Mouse (Mus musculus) right cerebral cortex, postnatal 10 days (tissue): ENCODE data around the gene Inf2.

ENCODE experiments used
- DNase-seq, 2 experiments: peaks; one replicate each; pipeline ENCODE4 v3.0.0; 2021; ENCODE audit warnings: low spot score in 2 of 2

Gene Inf2

DNA sequence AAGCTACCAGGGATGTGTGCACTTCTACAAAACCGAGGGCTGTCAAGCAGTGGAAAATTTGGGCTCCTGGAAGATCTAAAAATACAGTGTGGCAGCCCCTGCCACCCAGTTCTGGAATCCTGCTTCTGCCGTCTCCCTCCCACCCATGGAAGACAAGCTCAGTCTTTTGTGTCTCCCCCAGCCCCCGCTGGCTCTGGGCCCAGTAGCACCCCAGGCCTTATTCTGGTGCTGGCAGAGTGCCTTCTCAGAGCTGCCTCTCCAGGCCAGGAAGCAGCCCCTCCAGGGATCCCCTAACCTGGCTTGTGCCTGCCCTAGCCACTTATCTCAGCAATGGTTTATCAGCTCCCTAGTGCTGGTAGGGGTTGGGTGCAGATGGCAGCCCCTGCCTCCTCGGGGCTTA lies 6.4 kb downstream of the Inf2 start:
- DNase-seq, result peak; percentile 81 to 84

DNA sequence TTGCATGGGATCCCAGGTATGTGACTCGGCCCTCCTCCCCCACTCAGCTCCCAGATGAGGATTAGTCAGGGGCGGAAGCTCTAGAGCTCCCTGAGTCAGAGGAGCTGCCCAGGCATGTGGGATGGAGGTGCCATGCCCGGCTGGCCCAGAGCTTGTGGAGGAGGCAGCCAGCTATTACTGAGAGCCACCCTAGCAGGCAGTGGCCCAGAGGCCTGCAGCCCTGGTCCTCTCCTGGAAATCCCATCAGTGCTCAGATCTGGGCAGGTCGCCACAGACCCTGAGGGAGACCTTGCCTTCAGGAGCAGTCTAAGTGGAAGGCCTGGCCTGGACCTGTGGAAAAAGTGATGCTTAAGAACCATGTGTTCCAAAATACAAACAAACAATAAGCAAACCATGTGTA lies 7.0 kb downstream of the Inf2 start:
- no peak for DNase-seq

DNA sequence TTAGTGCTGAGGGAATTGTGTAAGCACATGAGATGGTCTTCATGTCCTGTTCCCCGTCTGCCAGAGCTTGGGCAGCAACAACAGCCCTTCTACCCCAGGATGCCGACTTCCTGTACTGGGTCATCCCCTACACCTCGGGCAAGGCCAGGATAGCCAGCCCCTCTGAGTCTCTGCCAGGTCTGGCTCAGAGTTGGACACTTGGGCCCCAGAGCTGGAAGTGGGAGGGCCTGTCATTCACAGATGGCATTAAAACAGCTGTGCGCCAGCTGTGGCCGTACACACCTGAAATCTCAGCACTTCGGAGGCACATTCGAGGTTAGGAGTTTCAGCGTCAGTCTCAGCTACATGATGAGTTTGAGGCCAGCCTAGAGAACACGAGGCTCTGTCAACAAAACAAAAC lies 7.9 kb downstream of the Inf2 start:
- no peak for DNase-seq

DNA sequence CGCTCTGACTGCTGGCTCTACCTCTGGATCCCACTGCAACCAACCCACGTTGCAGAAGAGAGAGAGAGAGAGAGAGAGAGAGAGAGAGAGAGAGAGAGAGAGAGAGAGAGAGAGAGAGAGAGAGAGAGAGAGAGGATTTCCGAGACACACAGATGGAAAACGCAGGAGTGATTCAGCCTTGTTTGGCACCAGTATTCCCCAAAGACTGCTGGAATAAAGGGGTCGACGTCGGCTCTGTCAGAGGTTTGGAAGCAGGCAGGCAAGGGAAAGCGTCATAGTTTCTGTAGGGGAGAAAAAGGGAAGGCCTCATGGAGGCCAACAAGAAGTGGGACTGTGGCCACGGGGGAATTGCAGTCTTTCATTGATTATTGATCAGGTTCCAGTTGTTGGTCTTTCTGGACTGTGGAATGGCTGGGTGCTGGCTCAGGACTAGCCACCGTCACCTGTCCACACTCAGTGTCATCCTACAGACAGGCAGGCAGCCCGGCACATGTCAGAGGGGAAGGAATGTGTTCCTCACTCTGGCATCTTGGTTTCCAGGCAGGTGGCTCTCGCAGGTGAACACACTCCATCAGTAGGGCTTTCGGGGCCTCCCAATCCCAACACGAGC lies 8.4 kb downstream of the Inf2 start:
- no peak for DNase-seq

DNA sequence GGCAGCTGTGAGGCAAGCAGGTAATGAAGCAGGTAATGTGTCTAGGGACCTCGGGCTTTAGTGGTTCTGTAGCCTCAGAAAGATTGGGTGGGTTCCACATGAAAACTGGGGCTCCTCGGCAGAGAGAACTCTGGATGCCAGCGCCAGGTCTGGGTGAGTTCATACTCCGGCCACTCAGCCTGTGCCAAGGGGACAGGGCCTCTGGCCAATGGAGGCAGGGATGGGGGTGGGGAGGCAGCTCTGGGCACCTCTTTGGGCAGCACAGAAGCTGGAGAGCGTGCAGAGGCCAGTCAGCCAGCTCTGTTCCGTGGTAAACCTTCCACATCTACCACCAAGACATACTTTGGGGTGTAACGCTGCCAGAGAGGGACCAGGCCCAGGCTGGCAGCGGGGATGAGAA lies 9.0 kb downstream of the Inf2 start:
- DNase-seq, result peak; percentile 75 to 78

DNA sequence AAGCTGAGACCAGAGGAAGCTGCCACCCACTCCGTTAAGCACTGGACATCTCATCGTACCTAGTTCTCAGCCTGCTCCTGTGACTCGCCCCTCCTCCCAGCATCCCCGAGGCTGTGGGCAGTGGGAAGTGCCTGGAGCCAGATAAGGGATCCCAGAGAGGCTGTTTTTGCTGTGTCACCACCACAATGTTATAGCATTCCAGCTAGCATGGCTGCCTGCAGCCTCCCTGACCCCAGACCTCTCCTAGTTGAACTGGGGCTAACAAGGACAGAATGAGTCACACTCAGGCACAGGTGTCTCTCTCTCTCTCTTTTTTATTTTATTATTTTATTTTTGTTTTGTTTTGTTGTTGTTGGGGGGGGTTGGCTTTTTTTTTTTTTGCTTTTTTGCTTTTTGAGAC lies 10.6 kb downstream of the Inf2 start:
- DNase-seq, result no peak

DNA sequence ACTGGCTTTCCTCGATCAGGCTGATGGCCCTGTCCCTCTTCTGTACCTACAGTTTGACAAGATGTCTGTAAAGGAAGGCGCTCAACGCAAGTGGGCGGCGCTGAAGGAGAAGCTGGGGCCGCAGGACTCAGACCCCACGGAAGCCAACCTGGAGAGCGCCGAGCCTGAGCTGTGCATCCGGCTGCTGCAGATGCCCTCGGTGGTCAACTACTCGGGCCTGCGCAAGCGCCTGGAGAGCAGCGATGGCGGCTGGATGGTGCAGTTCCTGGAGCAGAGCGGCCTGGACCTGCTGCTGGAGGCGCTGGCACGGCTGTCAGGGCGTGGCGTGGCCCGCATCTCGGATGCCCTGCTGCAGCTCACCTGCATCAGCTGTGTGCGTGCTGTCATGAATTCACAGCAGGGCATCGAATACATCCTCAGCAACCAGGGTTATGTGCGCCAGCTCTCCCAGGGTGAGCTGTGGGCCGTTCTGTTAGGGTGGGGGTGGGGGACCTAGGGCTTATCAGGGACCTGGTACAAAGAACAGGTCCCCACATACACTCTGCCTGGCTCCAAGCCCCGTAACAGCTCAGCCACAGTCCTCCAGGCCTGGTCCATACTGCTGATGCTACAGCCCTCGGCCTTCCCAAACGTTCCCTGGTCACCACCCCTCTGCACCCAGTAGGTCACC lies 11.5 kb downstream of the Inf2 start:
- DNase-seq, result no peak

DNA sequence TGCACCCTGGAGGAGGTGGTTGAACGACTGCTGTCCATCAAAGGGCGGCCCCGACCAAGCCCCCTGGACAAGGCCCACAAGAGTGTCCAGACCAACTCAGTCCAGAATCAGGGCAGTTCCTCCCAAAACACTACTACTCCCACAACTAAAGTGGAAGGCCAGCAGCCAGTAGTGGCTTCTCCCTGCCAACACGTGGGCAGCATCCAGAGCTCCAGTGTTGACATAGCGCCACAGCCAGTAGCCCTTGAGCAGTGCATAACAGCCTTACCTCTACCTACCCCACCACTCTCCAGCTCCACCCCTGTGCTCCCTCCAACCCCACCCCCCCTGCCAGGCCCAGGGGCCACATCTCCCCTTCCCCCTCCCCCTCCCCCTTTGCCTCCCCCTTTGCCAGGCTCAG lies 15.4 kb downstream of the Inf2 start:
- DNase-seq, result no peak

DNA sequence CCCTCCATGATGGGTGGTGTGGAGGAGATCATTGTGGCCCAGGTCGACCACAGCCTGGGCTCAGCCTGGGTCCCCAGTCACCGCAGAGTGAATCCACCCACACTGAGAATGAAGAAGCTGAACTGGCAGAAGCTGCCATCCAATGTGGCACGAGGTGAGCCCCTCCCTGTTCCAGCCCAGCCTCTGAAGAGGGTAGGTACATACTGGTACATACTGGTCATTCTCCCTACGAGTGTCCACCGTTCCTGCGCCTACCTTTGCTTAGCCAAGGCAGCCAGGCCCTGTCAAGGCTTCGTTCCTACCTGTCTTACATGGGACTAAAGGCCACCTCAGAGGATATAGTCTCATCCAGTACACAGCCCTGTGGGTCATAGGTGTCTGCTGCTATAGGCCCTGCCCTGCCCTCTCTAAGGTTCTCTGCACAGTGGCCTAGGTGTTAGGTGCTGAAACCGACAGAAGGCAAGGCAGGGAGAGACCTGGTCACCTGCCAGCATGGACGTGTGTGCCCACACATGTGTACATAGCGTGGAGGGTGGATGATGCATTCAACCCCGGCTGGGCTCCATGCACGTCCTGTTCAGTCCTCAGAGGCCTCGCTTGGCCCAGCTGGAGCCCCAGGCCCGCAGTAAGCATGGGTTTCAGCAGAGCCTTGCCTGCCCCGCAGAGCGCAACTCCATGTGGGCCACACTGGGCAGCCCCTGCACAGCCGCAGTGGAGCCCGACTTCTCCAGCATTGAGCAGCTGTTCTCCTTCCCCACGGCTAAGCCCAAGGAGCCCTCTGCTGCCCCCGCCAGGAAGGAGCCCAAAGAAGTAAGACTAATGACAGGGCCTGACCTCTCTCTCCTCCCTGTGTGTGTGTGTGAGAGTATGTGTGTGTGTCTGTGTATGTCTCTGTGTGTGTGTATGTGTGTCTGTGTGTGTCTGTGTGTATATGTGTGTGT lies 16.4 kb downstream of the Inf2 start:
- peak in 1 of 2 experiments; percentile 73 for DNase-seq

DNA sequence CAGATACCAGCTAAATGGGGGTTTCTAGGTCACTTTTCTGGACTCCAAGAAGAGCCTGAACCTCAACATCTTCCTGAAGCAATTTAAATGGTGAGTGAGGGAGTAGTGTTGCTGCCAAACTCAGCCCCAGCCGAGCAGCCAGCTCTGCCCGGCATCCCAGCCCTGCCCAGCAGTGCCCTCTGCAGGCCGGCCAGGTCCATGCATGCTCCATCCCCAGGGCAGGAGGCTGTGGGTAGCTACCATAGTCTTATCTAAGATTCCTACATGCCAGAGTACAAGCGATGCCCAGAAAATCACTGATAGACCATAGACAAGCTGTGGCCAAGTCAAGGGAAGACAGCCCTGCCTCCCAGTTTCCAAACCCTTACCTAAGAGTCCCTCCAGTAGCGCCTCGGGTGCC lies 17.2 kb downstream of the Inf2 start:
- peak; percentile 78 to 85 for DNase-seq

DNA sequence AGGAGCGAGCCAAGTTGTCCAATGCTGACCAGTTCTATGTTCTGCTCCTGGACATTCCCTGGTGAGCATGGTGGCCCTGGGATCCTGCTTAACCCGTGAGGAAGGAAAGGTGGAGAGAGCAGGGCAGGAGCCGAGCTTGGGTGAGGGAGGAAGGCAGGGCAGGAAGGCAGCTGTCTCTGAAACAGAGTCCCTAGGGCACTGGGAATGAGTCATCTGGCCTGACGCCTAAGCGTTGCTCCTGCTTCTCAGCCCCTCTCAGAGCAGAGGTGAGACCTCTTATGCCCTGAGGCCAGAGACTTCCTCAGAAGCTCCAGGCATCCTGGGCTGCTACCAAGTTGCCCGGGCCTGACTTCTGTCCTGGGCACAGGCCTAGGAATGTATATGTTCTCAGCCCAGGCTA lies 18.4 kb downstream of the Inf2 start:
- no peak for DNase-seq

DNA sequence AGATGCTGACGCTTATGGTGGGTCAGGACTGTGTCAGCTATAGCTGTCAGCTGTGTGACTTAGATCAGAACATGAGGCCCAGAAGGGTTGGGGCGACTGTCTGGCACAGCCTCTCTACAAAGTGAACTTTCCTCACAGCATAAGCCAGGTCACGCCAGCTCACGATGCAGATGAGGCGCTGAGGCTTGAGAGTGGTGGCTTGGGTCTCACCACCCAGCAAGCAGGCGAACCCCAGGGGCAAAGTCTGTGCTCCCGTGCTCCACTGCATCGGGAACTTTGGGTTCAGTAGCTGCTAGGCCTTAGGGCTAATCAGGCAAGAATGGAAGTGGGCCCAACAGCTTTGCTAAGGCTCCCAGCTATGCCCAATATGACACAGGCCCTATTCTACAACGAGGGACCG lies 20.4 kb downstream of the Inf2 start:
- no peak for DNase-seq

DNA sequence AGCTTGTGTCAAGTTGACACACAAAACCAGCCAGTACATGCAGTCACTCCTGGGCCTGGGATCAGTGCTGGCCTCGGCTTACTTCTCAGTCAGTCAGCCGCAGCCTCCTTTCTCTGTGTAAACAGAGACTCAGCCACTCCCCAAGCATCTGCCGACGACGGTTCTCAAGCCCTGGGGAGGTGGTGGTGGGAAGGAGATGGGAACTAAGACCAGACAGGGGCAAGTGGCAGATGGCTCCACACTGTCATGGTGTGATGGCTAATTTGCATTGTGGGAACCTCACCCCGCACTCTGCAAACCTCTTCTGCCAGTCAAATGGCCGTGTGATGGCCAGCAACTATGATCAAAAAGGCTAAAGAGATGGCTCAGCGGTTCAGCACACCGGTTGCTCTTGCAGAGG lies 28.1 kb downstream of the Inf2 start:
- DNase-seq, result no peak

DNA sequence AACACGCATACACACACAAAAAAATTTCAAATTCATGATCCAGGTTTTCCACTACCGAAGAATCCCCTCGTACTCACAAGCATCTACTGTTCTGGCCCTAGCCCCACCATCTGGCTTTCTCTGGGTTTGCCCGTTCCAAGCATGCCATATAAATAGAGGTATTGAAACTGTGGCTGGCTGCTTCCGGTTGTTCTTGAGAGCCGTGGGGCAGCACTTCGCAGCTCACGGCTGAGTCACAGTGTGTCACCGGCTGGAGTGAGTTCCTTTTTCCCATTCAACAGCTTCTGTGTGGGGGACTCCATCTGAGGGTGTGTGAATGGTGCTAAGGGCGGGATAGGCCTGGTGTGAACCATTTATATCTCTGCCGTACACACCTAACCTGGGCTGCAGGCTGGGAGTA lies 28.6 kb downstream of the Inf2 start:
- DNase-seq, result peak; percentile 79 to 89

DNA sequence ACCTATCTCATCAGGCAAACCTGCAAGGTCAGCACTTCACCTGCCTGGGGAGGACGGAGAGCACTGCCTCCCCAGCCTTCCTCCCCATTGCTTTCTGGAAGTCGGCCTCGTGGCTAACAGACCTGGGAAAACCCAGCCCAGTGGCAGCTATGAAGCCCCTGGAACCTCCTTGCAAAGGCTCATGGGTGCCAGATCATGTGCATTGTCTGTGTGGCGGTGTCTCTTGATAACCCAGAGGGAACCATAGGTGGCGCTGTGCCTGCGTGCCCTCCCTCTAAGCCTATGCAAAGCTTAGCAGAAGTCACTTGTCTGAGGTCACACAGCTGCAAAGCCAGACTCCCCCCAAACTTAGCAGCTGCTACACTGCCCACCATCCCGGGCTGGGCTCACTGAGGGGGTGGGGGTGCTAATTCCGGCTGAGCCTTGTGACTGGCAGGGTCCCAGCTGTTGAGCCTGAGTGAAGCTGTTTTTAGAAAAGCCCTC lies 29.4 kb downstream of the Inf2 start:
- peak; percentile 80 to 85 for DNase-seq

DNA sequence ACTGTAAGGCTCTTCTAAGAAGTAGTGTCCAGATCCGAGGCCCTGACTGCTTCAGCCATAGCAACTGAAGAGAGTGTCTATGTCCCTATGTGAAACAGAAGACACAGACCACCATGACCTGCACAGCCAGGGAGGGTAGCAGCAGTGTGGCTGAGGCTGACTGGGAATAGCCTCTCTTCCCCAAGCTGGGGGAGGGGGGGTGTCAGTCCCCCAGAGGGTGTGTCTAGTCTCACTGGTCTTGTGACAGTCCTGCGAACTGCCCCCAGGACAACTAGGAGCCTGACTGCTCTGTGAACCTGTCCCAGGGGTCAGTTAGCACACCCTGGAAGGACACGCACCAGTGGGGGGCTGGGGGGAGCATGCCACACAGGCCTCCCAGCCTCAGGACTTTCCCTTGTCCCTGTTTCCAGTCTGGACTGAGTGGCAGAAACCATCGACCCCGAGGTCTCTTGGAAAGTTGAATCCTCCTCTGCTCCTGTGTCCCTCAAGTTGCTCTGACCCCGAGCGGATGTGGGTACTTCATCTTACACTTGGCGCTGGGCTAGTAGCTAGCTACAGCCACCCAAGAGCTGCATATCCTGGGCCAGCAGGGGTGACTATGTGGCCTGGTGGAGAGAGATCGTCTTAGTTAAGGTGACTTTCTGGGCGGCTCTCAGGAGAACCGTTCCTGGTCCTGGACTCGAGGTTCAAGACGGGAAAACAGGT lies 30.5 kb downstream of the Inf2 start:
- no peak for DNase-seq

DNA sequence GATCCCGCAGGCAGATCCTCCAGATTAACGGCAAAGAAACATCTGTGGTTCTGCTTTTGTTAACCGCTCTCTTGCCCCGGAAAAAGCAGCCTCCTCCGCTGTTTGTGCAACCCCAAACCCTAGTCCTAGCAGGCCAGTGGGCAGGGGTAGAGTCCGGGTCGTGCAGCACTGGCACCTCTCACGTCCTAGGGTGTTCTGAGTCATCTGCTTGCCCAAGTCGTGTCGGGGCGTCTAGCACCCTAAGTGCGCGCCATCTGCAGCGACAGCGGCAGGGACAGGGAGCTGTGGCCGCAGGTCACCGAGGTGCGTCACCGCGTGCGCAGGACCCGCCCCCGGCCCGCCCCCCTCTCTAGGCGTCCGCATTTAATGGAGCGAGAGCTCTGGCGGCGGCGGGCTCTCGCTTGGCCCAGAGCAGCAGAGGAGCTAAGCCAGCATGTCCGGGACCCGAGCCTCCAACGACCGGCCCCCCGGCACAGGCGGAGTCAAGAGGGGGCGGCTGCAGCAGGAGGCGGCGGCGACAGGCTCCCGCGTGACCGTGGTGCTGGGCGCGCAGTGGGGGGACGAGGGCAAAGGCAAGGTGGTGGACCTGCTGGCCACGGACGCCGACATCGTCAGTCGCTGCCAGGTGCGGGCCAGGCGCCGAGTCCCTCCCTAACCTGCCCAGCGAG lies 31.2 kb downstream of the Inf2 start, which contains the start of gene Adssl1:
Gene Adssl1, plus strand, starts transcription at position 360 of the 668 bp plus-strand sequence.
- DNase-seq, result peak in 1 of 2 experiments; percentile 57

DNA sequence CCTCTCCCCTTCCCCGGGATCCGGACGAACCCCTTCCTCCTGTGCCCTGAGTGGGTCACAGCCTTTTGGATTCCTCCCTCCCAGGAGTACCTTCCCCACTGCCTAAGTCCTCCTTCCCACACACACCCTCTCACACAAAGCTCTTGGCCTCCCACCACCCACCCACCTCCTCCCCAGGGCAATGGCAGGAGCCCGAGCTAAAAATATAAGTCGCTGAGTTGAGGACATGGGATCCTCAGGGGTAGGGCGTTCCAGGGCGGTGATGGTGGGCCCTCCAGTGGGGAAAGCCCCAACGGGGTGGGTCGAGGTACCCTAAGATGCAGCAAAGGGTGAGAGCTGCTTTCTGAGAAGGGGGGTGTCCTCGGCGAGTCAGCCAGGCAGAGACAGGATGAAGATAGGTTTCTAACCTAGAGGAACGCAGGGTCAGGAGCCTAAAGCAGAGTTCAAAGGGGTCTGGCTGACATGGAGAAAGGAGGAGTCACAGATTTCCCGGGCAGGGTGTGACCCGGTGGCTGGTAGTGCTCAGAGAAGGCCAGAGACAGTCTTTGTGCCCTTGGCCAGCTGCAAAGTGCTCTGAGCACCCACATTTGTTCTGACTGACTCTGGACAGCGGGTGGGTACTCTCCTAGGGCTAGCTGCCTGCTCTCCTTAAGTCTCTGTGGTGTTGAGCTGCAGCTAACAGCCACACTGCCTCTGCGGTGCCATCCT lies 31.9 kb downstream of the Inf2 start:
- no peak for DNase-seq

DNA sequence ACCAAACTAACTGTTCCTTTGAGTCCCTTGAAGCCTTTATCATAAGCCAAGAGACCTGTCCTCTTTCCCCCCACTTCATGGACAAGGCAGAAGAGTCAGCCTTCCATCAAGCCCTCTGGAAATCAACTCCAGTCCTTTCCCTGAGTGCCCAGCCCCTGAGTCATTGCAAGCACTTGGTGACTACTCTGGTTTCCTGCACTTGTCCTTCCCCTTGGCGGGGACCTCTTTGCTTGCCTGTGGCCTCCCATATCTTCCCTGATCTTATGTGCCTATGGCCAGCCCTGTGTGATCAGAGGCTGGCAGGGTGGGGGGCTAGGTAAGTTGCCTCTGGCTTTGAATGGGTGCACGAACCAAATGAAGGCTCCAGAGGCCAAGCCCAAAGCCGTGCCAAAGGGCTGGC lies 33.3 kb downstream of the Inf2 start:
- no peak for DNase-seq

DNA sequence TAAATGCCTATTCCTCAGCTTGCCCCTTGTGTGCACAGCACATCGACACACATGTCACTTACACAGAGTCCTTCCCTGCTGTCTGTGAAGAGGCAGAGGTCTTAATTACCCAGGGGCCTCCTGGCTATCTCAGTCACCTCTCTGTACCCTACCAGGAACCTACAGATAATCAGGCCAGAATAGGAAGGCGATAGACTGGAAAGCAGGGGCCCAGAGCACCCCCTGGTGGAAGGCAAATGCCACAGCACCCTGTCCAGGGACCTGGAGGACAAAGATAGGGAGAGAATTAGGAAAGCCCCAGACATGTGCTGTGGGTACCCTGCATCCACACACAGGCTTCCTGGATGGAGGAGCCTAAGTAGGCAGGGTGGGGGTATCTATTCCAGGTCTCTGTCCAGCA lies 35.2 kb downstream of the Inf2 start:
- peak in 1 of 2 experiments; percentile 76 for DNase-seq

DNA sequence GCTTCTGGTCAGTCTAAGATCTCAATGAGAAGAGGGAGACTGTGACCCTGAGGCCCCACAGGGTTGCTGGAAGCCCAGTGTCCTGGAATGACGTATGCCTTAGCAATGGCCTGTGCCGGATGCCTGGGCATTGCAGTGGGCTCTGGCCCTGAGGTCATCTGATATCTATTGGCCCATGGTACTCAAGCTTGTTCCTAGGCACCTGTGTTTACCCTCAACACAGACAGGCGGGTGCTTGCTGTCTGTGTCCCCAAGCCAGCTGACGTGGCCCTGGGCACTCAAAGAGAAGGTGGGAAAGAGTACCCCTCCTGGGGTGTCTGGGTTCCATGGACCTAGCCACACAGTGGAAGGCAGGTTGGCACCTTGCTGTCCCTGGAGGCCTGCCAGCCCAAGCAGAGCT lies 37.1 kb downstream of the Inf2 start:
- DNase-seq, result no peak
